Comparison of ENCODE assay signal across 13 mouse cellular contexts in the genomic region with DNA sequence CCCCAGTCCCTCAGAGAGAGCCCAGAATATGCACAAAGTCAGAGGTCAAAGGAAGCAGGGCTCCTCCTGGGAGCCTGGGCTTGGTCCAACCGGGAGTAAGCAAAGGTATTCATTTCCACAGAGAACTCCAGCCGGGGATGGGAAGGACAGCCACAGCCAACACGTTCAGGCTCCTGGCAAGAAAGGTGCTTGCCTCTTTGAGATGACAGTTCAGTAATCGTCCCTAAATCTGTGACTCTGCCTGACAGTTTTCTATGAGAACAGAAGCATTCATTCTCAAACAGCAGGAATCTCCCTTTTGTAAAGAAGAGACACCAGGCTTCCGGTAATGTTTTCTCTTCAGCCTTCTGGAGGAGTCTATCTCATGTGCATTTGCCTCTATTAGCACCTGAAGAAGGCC. TPM values are rescaled to one million over a fixed set of nuclear protein-coding genes. Genes with fewer than 3 reads are reported as not detected.
DNase-seq lines count a peak whose midpoint lies in the region; ATAC-seq and TF ChIP-seq lines count a peak whose summit lies in the region.
"Had no signal": no experiment of that assay in that cellular context is flagged by ENCODE, and none has a peak within 500 bp of the region (broad histone marks: within the 10 kb centered on the region; RNA-seq: fewer than 3 reads in every experiment).

No protein-coding gene starts in this region.

- 38% methylated on average over 5 of the region's 5 CpGs for WGBS in forebrain, embryonic 10.5 days
- WGBS in forebrain, embryonic 11.5 days: 39% methylated on average over 5 of the region's 5 CpGs
- 19% methylated on average over 5 of the region's 5 CpGs for WGBS in hindbrain, embryonic 14.5 days
- WGBS in midbrain, embryonic 14.5 days: 22% methylated on average over 5 of the region's 5 CpGs
- WGBS in cerebellum, adult 2 months: 58% methylated on average over 5 of the region's 5 CpGs

- TF ChIP-seq CTCF in left cerebral cortex, adult 2 months (IDR thresholded peaks at IDR 0.05): no peak
- no peak for TF ChIP-seq CTCF in cerebellum, adult 2 months (IDR thresholded peaks at IDR 0.05; ENCODE audit: borderline replicate concordance, insufficient read depth, low read depth, low read length)

- no peak for DNase-seq in forebrain, embryonic 10.5 days (ENCODE audit: extremely low spot score, low spot score)
- no peak for DNase-seq in forebrain, embryonic 11.5 days (ENCODE audit: low spot score)
- DNase-seq in ZHBTc4 (ENCODE audit: low read depth, low spot score): peak; percentile 73
- no peak for DNase-seq in hindbrain, embryonic 14.5 days (ENCODE audit: low spot score)
- DNase-seq in midbrain, embryonic 14.5 days: no peak
- DNase-seq in left cerebral cortex, adult 2 months (ENCODE audit: extremely low spot score in 1 of 2, low spot score in 2 of 2): no peak
- DNase-seq in cerebellum, adult 2 months: no peak
- DNase-seq in cerebellum, adult 9-10 months: no peak
- DNase-seq: heart, adult 2 months; liver; lung, postnatal 36 days; right cerebral cortex, adult 18-20 months had no signal

- H3K9me3 ChIP-seq in forebrain, embryonic 10.5 days: no peaks in the 10 kb centered on the region
- no peaks in the 10 kb centered on the region for H3K9me3 ChIP-seq in forebrain, embryonic 11.5 days (ENCODE audit: control insufficient read depth, low read length)
- no peaks in the 10 kb centered on the region for H3K9me3 ChIP-seq in hindbrain, embryonic 14.5 days (ENCODE audit: control insufficient read depth, low read length)
- H3K9me3 ChIP-seq in midbrain, embryonic 14.5 days (ENCODE audit: control insufficient read depth, low read length): no peaks in the 10 kb centered on the region

- peaks cover 92% of the 10 kb centered on the region for H3K4me1 ChIP-seq in forebrain, embryonic 10.5 days
- peaks cover 25% of the 10 kb centered on the region for H3K4me1 ChIP-seq in forebrain, embryonic 11.5 days (replicated peaks; ENCODE audit: control insufficient read depth, insufficient read depth, low read length)
- H3K4me1 ChIP-seq in hindbrain, embryonic 14.5 days (replicated peaks; ENCODE audit: control insufficient read depth, insufficient read depth, low read length): peaks cover 28% of the 10 kb centered on the region
- peaks cover 48% of the 10 kb centered on the region for H3K4me1 ChIP-seq in midbrain, embryonic 14.5 days (ENCODE audit: control insufficient read depth, insufficient read depth, low read length)
- peaks cover 7% of the 10 kb centered on the region; the same call in 1 of the 2 replicates for H3K4me1 ChIP-seq in cerebellum, adult 2 months (ENCODE audit: control insufficient read depth, insufficient read depth, low read length)

- intact Hi-C loops in left cerebral cortex, adult 2 months (cut with DNase I): no loop called here

- no peak overlapping the region for H3K4me2 ChIP-seq in forebrain, embryonic 11.5 days (ENCODE audit: low read depth, low read length, severe bottlenecking)
- H3K4me2 ChIP-seq in hindbrain, embryonic 14.5 days (replicated peaks): peak overlapping the region; percentile 89
- peak overlapping the region; percentile 95 for H3K4me2 ChIP-seq in midbrain, embryonic 14.5 days (ENCODE audit: low read length)

- H3K27me3 ChIP-seq in forebrain, embryonic 10.5 days (ENCODE audit: poor library complexity, severe bottlenecking): peaks cover 73% of the 10 kb centered on the region
- H3K27me3 ChIP-seq in forebrain, embryonic 11.5 days (ENCODE audit: control insufficient read depth, insufficient read depth, low read length): peaks cover 50% of the 10 kb centered on the region
- peaks cover 62% of the 10 kb centered on the region for H3K27me3 ChIP-seq in hindbrain, embryonic 14.5 days (ENCODE audit: control insufficient read depth, insufficient read depth, low read length)
- H3K27me3 ChIP-seq in midbrain, embryonic 14.5 days (ENCODE audit: control insufficient read depth, insufficient read depth, low read length): no peaks in the 10 kb centered on the region; the same call in 1 of the 2 replicates
- H3K27me3 ChIP-seq in cerebellum, adult 2 months (ENCODE audit: control insufficient read depth, insufficient read depth, low read length): peaks cover 8% of the 10 kb centered on the region; the same call in 1 of the 2 replicates

- H3K27ac ChIP-seq in forebrain, embryonic 10.5 days: 0 out of 2 replicates have a peak overlapping the region, but pooled peaks have one; percentile 11
- H3K27ac ChIP-seq in forebrain, embryonic 11.5 days (ENCODE audit: low read depth, low read length): no peak overlapping the region
- no peak overlapping the region for H3K27ac ChIP-seq in hindbrain, embryonic 14.5 days
- no peak overlapping the region; the same call in 1 of the 2 replicates for H3K27ac ChIP-seq in midbrain, embryonic 14.5 days (replicated peaks; ENCODE audit: low read depth, low read length)
- H3K27ac ChIP-seq in left cerebral cortex, adult 2 months: no peak overlapping the region
- H3K27ac ChIP-seq in cerebellum, adult 2 months (ENCODE audit: insufficient read depth, low read length): no peak overlapping the region
- H3K27ac ChIP-seq: heart, adult 2 months; layer of hippocampus, adult 2 months had no signal

- peaks cover 67% of the 10 kb centered on the region for H3K36me3 ChIP-seq in forebrain, embryonic 10.5 days (replicated peaks)
- no peaks in the 10 kb centered on the region; the same call in 1 of the 2 replicates for H3K36me3 ChIP-seq in forebrain, embryonic 11.5 days (ENCODE audit: control insufficient read depth, insufficient read depth, low read length)
- H3K36me3 ChIP-seq in hindbrain, embryonic 14.5 days (replicated peaks; ENCODE audit: control insufficient read depth, insufficient read depth): no peaks in the 10 kb centered on the region
- no peaks in the 10 kb centered on the region for H3K36me3 ChIP-seq in midbrain, embryonic 14.5 days (ENCODE audit: control insufficient read depth, insufficient read depth, low read length)

- peak overlapping the region; percentile 84 for H3K4me3 ChIP-seq in forebrain, embryonic 10.5 days
- H3K4me3 ChIP-seq in forebrain, embryonic 11.5 days (ENCODE audit: low read depth, low read length): no peak overlapping the region
- H3K4me3 ChIP-seq in hindbrain, embryonic 14.5 days (replicated peaks; ENCODE audit: low read length): no peak overlapping the region
- no peak overlapping the region for H3K4me3 ChIP-seq in midbrain, embryonic 14.5 days (replicated peaks; ENCODE audit: low read depth, low read length)
- H3K4me3 ChIP-seq in left cerebral cortex, adult 2 months: no peak overlapping the region
- H3K4me3 ChIP-seq in cerebellum, adult 2 months (replicated peaks; ENCODE audit: insufficient read depth, low read depth, low read length): no peak overlapping the region
- H3K4me3 ChIP-seq: heart, adult 2 months; layer of hippocampus, adult 2 months had no signal

- no peak overlapping the region for H3K9ac ChIP-seq in forebrain, embryonic 11.5 days (ENCODE audit: low read length)
- no peak overlapping the region for H3K9ac ChIP-seq in hindbrain, embryonic 14.5 days
- H3K9ac ChIP-seq in midbrain, embryonic 14.5 days (replicated peaks; ENCODE audit: low read length): no peak overlapping the region; the same call in 1 of the 2 replicates

- ATAC-seq in forebrain, embryonic 11.5 days (replicated peaks; ENCODE audit: low FRiP score): no peak
- ATAC-seq in hindbrain, embryonic 14.5 days (ENCODE audit: low FRiP score): no peak
- ATAC-seq in midbrain, embryonic 14.5 days (ENCODE audit: low FRiP score, low TSS enrichment): no peak

- TF ChIP-seq POLR2A in cerebellum, adult 2 months (IDR thresholded peaks at IDR 0.05; ENCODE audit: borderline replicate concordance, insufficient read depth, low read length): no peak

RNA-seq across cellular contexts. Expression of a gene that starts 4.6 kb away (rescaled TPM):
- 16.6 and 18.0 TPM in 2 replicates for polyA plus RNA-seq in forebrain, embryonic 10.5 days (2016; fragmentation: Nextera tagmentation; extraction: Ambion mirVana)
- 26.1 and 27.8 TPM in 2 replicates for polyA plus RNA-seq in forebrain, embryonic 11.5 days (2014; fragmentation: Nextera tagmentation; extraction: Ambion mirVana)
- 34.3 and 35.1 TPM in 2 replicates for polyA plus RNA-seq in hindbrain, embryonic 14.5 days (2014; fragmentation: Nextera tagmentation; extraction: Ambion mirVana)
- polyA plus RNA-seq in midbrain, embryonic 14.5 days (2014; fragmentation: Nextera tagmentation; extraction: Ambion mirVana): 40.6 and 40.9 TPM in 2 replicates
- total RNA-seq in left cerebral cortex, adult 2 months (2021): 10 to 100 TPM; 43.1 to 50.6 TPM
- polyA plus RNA-seq in cerebellum, adult 2 months (2012; rRNA removed): 52.4 and 55.4 TPM in 2 replicates
